Mouse (Mus musculus) neural tube, embryonic 11.5 days (tissue): Measurements from ENCODE around the gene Gpr37l1. TPM values are rescaled to one million over a fixed set of nuclear protein-coding genes. Genes with fewer than 3 reads are reported as not detected.

ENCODE experiments used
- ATAC-seq: fragments of 200-750 bp; cut with Nextera tagmentation; 2 replicates; pipeline ENCODE4 v1.8.0; 2017; ENCODE audit warnings: moderate number of reproducible peaks, mild to moderate bottlenecking, moderate TSS enrichment, moderate library complexity; ENCODE audit not compliant: insufficient read depth, low FRiP score, low TSS enrichment
- DNase-seq: peaks from one replicate; pipeline ENCODE4 v3.0.0-alpha.2; 2015; ENCODE audit warnings: low spot score
- H3K27ac ChIP-seq: fragments of 300-500 bp; sonication (generic); 2 replicates; pipeline ENCODE4 v1.5.1; 2014; ENCODE audit warnings: low read depth, mild to moderate bottlenecking, low read length
- H3K27me3 ChIP-seq: fragments of 300-500 bp; sonication (generic); 2 replicates; pipeline ENCODE4 v1.6.1; 2014; ENCODE audit warnings: mild to moderate bottlenecking, low read length, mixed read lengths; ENCODE audit not compliant: control insufficient read depth, insufficient read depth
- H3K36me3 ChIP-seq: fragments of 300-500 bp; sonication (generic); 2 replicates; pipeline ENCODE4 v1.6.1; 2014; ENCODE audit warnings: mild to moderate bottlenecking, low read length, moderate library complexity, mixed read lengths; ENCODE audit not compliant: control insufficient read depth, insufficient read depth
- H3K4me1 ChIP-seq: fragments of 300-500 bp; sonication (generic); 2 replicates; pipeline ENCODE4 v1.6.1; 2014; ENCODE audit warnings: low read length, mixed read lengths; ENCODE audit not compliant: control insufficient read depth, insufficient read depth
- H3K4me2 ChIP-seq: fragments of 300-500 bp; sonication (generic); 2 replicates; pipeline ENCODE4 v1.6.1; 2014; ENCODE audit warnings: low read depth, mild to moderate bottlenecking, moderate library complexity
- H3K4me3 ChIP-seq: fragments of 300-500 bp; sonication (generic); 2 replicates; pipeline ENCODE4 v1.5.1; 2014; ENCODE audit warnings: low read depth, low read length
- H3K9ac ChIP-seq: fragments of 300-500 bp; sonication (generic); 2 replicates; pipeline ENCODE4 v1.6.1; 2014; ENCODE audit warnings: mild to moderate bottlenecking, low read length
- H3K9me3 ChIP-seq: fragments of 300-500 bp; sonication (generic); 2 replicates; pipeline ENCODE4 v1.6.1; 2016; ENCODE audit warnings: low read length; ENCODE audit not compliant: control insufficient read depth
- WGBS: fragments of 180-500 bp; shearing (Covaris S2); extraction: QIAGEN DNeasy Blood & Tissue Kit; methylation state at CpG from one replicate; pipeline ENCODE4 v1.1.7; 2014; 5-methylcytosine and 5-hydroxymethylcytosine counted together
- polyA plus RNA-seq: library from polyadenylated mRNA; unstranded; fragments of >200 nt; fragmentation: Nextera tagmentation; extraction: Ambion mirVana; gene quantifications from 2 replicates; pipeline ENCODE4 v1.2.1, GENCODE M21; 2014

Gpr37l1 gene
- polyA plus RNA-seq, 1 experiment from 2014 or later = not detected

DNA sequence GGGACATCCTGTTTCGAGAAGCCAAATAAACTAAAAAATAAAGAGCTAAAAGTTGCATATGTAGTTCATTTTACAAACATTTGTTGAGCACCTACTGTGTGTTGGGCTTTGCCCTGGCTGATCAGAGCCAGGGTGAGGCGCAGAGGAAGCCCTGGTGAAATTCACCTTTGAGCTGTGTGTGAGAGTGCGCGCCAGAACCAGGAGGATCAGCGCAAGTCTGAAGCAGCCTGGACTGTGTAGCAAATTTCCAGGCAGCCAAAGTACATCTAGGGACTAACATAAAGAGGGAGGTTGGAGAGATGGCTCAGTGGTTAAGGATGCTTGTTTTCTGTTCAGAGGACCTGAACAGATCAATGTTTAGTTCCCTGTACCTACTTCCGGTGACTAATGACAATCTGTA, 5.8 kb upstream of the Gpr37l1 start:
- Histone ChIP-seq H3K9ac (no peak overlapping the region), H3K27ac (no peak overlapping the region), H3K36me3 (no peaks in the 10 kb centered on the region), H3K4me1 (no peaks in the 10 kb centered on the region), H3K4me2 (no peak overlapping the region), H3K27me3 (no peaks in the 10 kb centered on the region), H3K9me3 (no peaks in the 10 kb centered on the region), H3K4me3 (no peak overlapping the region)
- ATAC-seq (no peak), DNase-seq (no peak)
- WGBS = 94% methylated on average over 6 of the region's 6 CpGs

DNA sequence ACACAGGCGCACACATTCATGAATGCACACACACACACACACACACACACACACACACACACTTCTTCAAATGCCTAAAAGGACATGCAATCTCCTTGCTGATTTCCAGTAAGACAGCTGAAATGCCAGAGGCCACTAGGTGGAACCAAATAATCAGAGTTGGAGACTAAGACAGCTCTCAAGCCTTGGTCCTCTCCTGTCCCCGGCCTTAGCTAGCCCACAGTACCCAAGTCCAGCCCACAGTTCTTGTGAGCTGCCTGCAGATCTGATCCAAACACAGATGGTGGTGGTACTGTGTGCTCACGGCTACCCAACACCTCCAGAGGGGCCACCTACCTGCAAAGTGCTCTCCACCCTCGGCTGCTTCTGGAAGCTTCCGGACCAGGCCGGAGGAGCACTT, 4.5 kb upstream of the Gpr37l1 start:
- Histone ChIP-seq H3K4me1 (no peaks in the 10 kb centered on the region), H3K4me2 (no peak overlapping the region), H3K9ac (no peak overlapping the region), H3K27me3 (no peaks in the 10 kb centered on the region), H3K36me3 (no peaks in the 10 kb centered on the region), H3K4me3 (no peak overlapping the region), H3K27ac (no peak overlapping the region), H3K9me3 (no peaks in the 10 kb centered on the region)
- DNase-seq (peak; percentile 63), ATAC-seq (no peak)
- WGBS = 62% methylated on average over 6 of the region's 6 CpGs

DNA sequence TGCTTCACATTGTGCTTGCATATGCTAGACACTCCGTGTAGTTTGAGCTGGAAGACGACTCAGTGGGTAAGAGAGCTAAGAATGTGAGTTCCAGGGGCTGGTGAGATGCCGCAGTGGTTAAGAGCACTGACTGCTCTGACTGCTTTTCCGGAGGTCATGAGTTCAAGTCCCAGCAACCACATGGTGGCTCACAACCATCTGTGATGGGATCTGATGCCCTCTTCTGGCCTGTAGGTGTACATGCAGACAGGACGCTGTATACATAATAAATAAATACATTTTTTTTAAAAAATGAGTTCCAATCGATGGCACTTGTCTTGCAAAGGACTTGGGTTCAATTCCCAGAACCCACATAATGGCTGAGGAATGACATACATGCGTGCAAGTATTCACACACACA, 3.7 kb upstream of the Gpr37l1 start:
- ATAC-seq = no peak
- WGBS = 81% methylated on average over 7 of the region's 7 CpGs

DNA sequence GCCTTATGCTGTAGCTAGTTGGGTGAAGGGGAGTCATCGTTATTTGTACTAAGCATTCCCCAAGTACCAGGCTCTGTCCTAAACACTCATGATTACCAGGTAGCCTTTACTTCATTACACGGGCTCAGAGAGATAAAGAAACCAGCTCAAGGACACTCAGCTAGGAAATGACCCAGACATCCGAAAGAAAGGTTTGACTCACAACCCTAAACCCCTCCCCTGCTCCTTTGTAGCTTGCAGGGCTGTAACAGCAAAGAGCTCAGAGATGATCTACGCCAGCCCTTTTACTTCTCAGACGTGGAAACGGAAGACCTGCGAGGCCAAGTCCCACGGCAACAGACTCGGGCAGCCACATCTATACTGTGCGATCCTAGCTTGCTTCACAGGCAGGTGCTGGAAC, 2.8 kb upstream of the Gpr37l1 start:
- Histone ChIP-seq H3K4me2 (no peak overlapping the region), H3K36me3 (no peaks in the 10 kb centered on the region), H3K4me1 (no peaks in the 10 kb centered on the region), H3K27me3 (no peaks in the 10 kb centered on the region), H3K4me3 (no peak overlapping the region), H3K27ac (no peak overlapping the region), H3K9ac (no peak overlapping the region), H3K9me3 (no peaks in the 10 kb centered on the region)
- no peak for ATAC-seq
- 77% methylated on average over 10 of the region's 10 CpGs for WGBS
- no peak for DNase-seq

More for the DNA sequence above, 3.7 kb upstream of the Gpr37l1 start:
- Histone ChIP-seq H3K4me3 (no peak overlapping the region), H3K4me1 (no peaks in the 10 kb centered on the region), H3K9me3 (no peaks in the 10 kb centered on the region), H3K27me3 (no peaks in the 10 kb centered on the region), H3K36me3 (no peaks in the 10 kb centered on the region), H3K27ac (no peak overlapping the region), H3K4me2 (no peak overlapping the region), H3K9ac (no peak overlapping the region)
- no peak for DNase-seq

DNA sequence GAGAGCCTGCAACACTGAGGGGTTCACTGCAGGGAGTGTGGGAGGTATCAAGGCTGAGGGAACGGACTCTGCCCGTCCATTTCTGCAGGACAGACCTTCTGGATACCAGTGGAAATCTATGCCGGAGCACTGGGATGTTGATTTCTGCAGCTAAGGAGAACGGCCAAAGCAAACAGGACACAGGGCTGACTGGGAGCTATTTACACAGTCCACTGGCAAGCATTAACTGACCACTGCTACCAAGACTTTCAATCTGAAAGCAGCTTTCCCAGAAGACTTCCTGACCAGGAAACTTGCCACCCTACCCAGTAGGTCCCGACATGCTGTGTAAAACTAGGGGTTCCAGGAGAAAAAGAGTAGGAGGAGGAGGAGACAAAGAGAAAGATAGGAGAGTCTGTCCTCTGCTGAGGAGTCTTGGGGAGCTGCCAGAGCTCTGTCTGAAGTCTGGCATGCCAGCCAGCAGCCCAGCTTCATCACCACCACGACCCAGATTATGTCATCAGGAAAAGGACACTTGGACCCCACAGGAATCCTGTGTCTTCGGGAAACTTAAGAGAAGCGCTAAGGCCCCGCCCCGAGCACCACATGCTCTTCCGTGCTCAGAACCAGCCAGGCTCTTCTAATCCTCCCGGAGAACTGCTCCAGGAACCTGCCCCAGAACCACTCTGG, 2.2 kb upstream of the Gpr37l1 start:
- Histone ChIP-seq H3K4me2 (no peak overlapping the region), H3K27me3 (no peaks in the 10 kb centered on the region), H3K9me3 (no peaks in the 10 kb centered on the region), H3K4me1 (no peaks in the 10 kb centered on the region), H3K9ac (no peak overlapping the region), H3K4me3 (no peak overlapping the region), H3K27ac (no peak overlapping the region), H3K36me3 (no peaks in the 10 kb centered on the region)
- WGBS = 67% methylated on average over 12 of the region's 12 CpGs
- ATAC-seq = no peak
- DNase-seq = no peak

DNA sequence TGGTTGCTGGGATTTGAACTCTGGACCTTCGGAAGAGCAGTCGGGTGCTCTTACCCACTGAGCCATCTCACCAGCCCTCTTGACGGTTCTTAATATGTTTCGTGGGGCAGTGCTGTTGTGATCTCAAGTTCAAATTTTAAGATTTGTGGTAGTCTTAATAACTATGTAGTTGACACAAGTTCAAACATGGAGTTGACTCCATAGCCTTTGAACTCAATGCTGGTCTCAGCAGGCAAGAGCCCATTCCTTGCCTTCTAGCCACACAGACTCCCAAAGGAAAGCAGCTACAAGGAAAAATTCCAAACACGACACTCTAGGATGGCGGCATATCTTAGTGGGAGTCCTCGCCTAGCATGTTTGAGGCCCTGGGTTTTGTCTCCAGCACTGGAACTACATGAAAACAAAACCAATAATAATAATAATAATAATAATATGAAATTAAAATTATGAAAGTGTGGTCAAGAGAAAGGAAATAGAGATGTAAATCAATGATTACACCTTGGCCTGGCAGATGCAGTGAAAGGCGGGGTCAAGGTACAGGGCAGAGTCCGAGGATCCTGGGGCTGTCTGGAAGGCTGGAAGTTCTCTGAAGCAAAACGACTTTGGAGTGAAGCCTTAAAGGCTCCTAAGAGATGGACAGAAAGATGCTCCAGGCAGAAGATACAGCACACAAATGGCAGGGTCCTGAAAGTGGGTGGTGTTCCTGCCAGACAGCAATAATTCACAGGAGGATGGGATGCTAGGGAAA, 1.1 kb upstream of the Gpr37l1 start:
- no peaks in the 10 kb centered on the region for H3K4me1 ChIP-seq
- ATAC-seq (no peak), DNase-seq (no peak)
- H3K4me2 ChIP-seq = no peak overlapping the region
- H3K9ac ChIP-seq = no peak overlapping the region
- no peak overlapping the region for H3K4me3 ChIP-seq
- no peaks in the 10 kb centered on the region for H3K27me3 ChIP-seq
- no peak overlapping the region for H3K27ac ChIP-seq
- H3K36me3 ChIP-seq = no peaks in the 10 kb centered on the region
- no peaks in the 10 kb centered on the region for H3K9me3 ChIP-seq
- WGBS = 92% methylated on average over 10 of the region's 10 CpGs

DNA sequence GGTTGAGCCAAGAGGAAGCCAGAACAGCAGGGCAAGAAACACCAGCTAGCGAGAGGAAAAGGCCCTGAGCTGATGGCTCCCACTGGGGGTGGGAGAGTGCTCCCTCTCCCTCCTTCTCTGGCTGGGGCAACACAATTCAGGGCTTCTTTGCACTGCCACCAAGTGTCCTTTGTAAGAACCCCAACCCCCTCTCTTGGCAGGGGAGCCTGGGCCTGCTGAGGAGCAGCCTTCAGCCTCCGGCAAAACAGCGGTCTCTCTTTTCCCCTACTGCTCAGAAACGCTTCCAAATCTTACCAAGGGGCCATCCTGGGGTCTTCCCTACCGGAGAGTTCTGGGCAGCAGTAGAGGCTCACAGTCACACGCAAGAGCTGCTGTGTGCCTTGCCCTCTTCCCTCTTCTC, 4.8 kb downstream of the Gpr37l1 start:
- 48% methylated on average over 6 of the region's 6 CpGs for WGBS
- no peak for DNase-seq
- no peak for ATAC-seq

DNA sequence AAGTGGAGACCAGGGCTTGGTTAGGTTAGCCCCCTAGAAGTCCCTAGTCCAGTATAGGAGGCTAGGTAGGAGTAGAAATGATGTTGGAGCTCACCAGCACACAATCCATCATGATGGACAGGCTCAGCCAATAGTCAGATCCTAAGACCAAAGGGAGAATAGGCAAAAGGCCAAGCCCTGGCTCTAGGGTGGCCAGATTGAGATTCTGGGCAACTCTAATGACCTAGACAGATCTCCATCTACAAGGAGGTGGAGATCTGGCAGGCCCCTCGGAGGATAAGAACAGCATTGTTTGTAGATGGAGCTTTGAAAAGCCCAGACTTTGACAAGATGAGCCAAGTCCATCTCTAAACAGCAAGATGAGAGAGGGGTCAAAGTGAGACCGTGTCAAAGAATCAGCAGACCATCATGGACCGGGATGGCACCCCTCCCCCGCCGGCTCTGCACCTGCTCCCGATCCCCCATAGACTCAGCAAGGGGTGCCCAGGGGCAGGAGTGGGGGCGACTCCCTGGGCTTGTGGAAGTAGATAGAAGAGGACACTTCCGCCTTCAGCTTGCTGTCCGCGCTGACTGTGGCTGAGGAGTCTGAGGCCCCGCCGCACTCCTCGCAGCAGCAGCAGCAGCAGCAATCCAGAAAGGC, 7.0 kb downstream of the Gpr37l1 start:
- Histone ChIP-seq H3K4me2 (no peak overlapping the region), H3K9ac (no peak overlapping the region), H3K27ac (no peak overlapping the region), H3K27me3 (no peaks in the 10 kb centered on the region), H3K4me3 (no peak overlapping the region), H3K36me3 (peaks cover 1% of the 10 kb centered on the region; the same call in 1 of the 2 replicates), H3K4me1 (no peaks in the 10 kb centered on the region), H3K9me3 (no peaks in the 10 kb centered on the region)
- WGBS = 80% methylated on average over 13 of the region's 13 CpGs
- DNase-seq (no peak), ATAC-seq (no peak)

More for the DNA sequence above, 4.8 kb downstream of the Gpr37l1 start:
- no peaks in the 10 kb centered on the region for H3K27me3 ChIP-seq
- no peak overlapping the region for H3K27ac ChIP-seq
- H3K4me2 ChIP-seq = no peak overlapping the region
- H3K36me3 ChIP-seq = no peaks in the 10 kb centered on the region
- H3K9me3 ChIP-seq = no peaks in the 10 kb centered on the region
- no peak overlapping the region for H3K9ac ChIP-seq
- H3K4me1 ChIP-seq = no peaks in the 10 kb centered on the region
- no peak overlapping the region for H3K4me3 ChIP-seq
